Mouse (Mus musculus) intestine, embryonic 14.5 days (tissue): ENCODE measurements around the gene Zfp952. TPM values are rescaled to one million over a fixed set of nuclear protein-coding genes. Genes with fewer than 3 reads are reported as not detected.

Experiments used
- ATAC-seq: fragments of 200-750 bp; cut with Nextera tagmentation; replicated peaks from 2 replicates; pipeline ENCODE4 v1.8.0; 2017; ENCODE audit warnings: low read depth, moderate number of reproducible peaks, moderate TSS enrichment, moderate library complexity; ENCODE audit not compliant: low FRiP score, low TSS enrichment
- DNase-seq: peaks from one replicate; pipeline ENCODE4 v3.0.0-alpha.2; 2018; ENCODE audit warnings: low spot score
- H3K27ac ChIP-seq: fragments of 300-500 bp; sonication (generic); 2 replicates; pipeline ENCODE4 v1.5.1; 2014; ENCODE audit warnings: low read depth, mild to moderate bottlenecking, control low read depth
- H3K27me3 ChIP-seq: fragments of 300-500 bp; sonication (generic); replicated peaks from 2 replicates; pipeline ENCODE4 v1.6.1; 2014; ENCODE audit warnings: low read length, control low read depth; ENCODE audit not compliant: control insufficient read depth, insufficient read depth
- H3K36me3 ChIP-seq: fragments of 300-500 bp; sonication (generic); 2 replicates; pipeline ENCODE4 v1.6.1; 2014; ENCODE audit warnings: low read length, control low read depth; ENCODE audit not compliant: control insufficient read depth, insufficient read depth
- H3K4me1 ChIP-seq: fragments of 300-500 bp; sonication (generic); replicated peaks from 2 replicates; pipeline ENCODE4 v1.6.1; 2014; ENCODE audit warnings: low read length, control low read depth, mixed read lengths; ENCODE audit not compliant: control insufficient read depth, insufficient read depth
- H3K4me2 ChIP-seq: fragments of 300-500 bp; sonication (generic); 2 replicates; pipeline ENCODE4 v1.6.1; 2014; ENCODE audit warnings: low read length
- H3K4me3 ChIP-seq: fragments of 300-500 bp; sonication (generic); 2 replicates; pipeline ENCODE4 v1.5.1; 2014; ENCODE audit warnings: low read depth, low read length, control low read depth, mixed read lengths
- H3K9ac ChIP-seq: fragments of 300-500 bp; sonication (generic); 2 replicates; pipeline ENCODE4 v1.6.1; 2014; ENCODE audit warnings: mild to moderate bottlenecking, low read length
- H3K9me3 ChIP-seq: fragments of 300-500 bp; sonication (generic); 2 replicates; pipeline ENCODE4 v1.6.1; 2016; ENCODE audit warnings: low read length, control low read depth; ENCODE audit not compliant: control insufficient read depth
- WGBS: fragments of 180-500 bp; shearing (Covaris S2); extraction: QIAGEN DNeasy Blood & Tissue Kit; methylation state at CpG from one replicate; pipeline ENCODE4 v1.1.7; 2014; 5-methylcytosine and 5-hydroxymethylcytosine counted together
- polyA plus RNA-seq: library from polyadenylated mRNA; unstranded; fragments of >200 nt; fragmentation: Nextera tagmentation; extraction: Ambion mirVana; gene quantifications from 2 replicates; pipeline ENCODE4 v1.2.1, GENCODE M21; 2014

Gene Zfp952
- 8.5 and 12.9 TPM in 2 replicates for polyA plus RNA-seq

- peaks cover 12% of the 10 kb centered on the region; the same call in 1 of the 2 replicates for H3K4me1 ChIP-seq
- H3K36me3 ChIP-seq: peaks cover 12% of the 10 kb centered on the region
- ATAC-seq (peak; percentile 96; the same call in 1 of the 2 replicates), DNase-seq (peak; percentile 87)
- H3K27ac ChIP-seq: peak within 1 kb of the TSS; percentile 55
- H3K9me3 ChIP-seq: no peaks in the 10 kb centered on the region
- peak within 1 kb of the TSS; percentile 77 for H3K4me2 ChIP-seq
- H3K9ac ChIP-seq: peak within 1 kb of the TSS; percentile 78
- WGBS: 1% methylated on average over 21 of the region's 21 CpGs
- no peaks in the 10 kb centered on the region for H3K27me3 ChIP-seq
- peak within 1 kb of the TSS; percentile 75 for H3K4me3 ChIP-seq
These were observed at the start of gene Zfp952 for GRCm38 (mm10) chr17:32992699-32993474. Gene Zfp952, plus strand, starts transcription at chr17:32993129.

- Histone ChIP-seq H3K4me1 (peaks cover 13% of the 10 kb centered on the region), H3K4me2 (no peak overlapping the region), H3K27ac (no peak overlapping the region), H3K9me3 (no peaks in the 10 kb centered on the region), H3K9ac (no peak overlapping the region), H3K27me3 (no peaks in the 10 kb centered on the region), H3K4me3 (no peak overlapping the region), H3K36me3 (no peaks in the 10 kb centered on the region)
- DNase-seq (no peak), ATAC-seq (no peak)
- WGBS: 92% methylated on average over 3 of the region's 3 CpGs
These were observed 49.3 kb upstream of the Zfp952 start for GRCm38 (mm10) chr17:32943661-32944060.

- no peak overlapping the region for H3K4me2 ChIP-seq
- no peaks in the 10 kb centered on the region for H3K36me3 ChIP-seq
- H3K27me3 ChIP-seq: no peaks in the 10 kb centered on the region
- no peak overlapping the region for H3K9ac ChIP-seq
- H3K4me3 ChIP-seq: no peak overlapping the region
- no peaks in the 10 kb centered on the region for H3K9me3 ChIP-seq
- ATAC-seq: no peak
- DNase-seq: no peak
- no peak overlapping the region for H3K27ac ChIP-seq
- peaks cover 13% of the 10 kb centered on the region for H3K4me1 ChIP-seq
- 66% methylated on average over 3 of the region's 3 CpGs for WGBS
These were observed 48.4 kb upstream of the Zfp952 start for GRCm38 (mm10) chr17:32944402-32945035.

- Histone ChIP-seq H3K27me3 (no peaks in the 10 kb centered on the region), H3K9ac (peak overlapping the region; percentile 72), H3K36me3 (no peaks in the 10 kb centered on the region), H3K4me3 (peak overlapping the region; percentile 65), H3K4me2 (peak overlapping the region; percentile 94), H3K4me1 (peaks cover 13% of the 10 kb centered on the region), H3K9me3 (no peaks in the 10 kb centered on the region), H3K27ac (peak overlapping the region; percentile 77; the same call in 1 of the 2 replicates)
- WGBS: 50% methylated on average over 9 of the region's 9 CpGs
- ATAC-seq (0 out of 2 replicates have a peak, but pooled peaks have one; percentile 13), DNase-seq (peak; percentile 51)
These were observed 46.2 kb upstream of the Zfp952 start for GRCm38 (mm10) chr17:32946716-32947115.

- H3K9ac ChIP-seq: peak within 1 kb of the TSS; percentile 72
- WGBS: 13% methylated on average over 12 of the region's 12 CpGs
- no peaks in the 10 kb centered on the region for H3K9me3 ChIP-seq
- peak within 1 kb of the TSS; percentile 94 for H3K4me2 ChIP-seq
- no peaks in the 10 kb centered on the region for H3K36me3 ChIP-seq
- peak; percentile 98 for ATAC-seq
- peak within 1 kb of the TSS; percentile 65 for H3K4me3 ChIP-seq
- peak within 1 kb of the TSS; percentile 77 for H3K27ac ChIP-seq
- DNase-seq: peak; percentile 99
- H3K27me3 ChIP-seq: no peaks in the 10 kb centered on the region
- peaks cover 13% of the 10 kb centered on the region for H3K4me1 ChIP-seq
These were observed 45.6 kb upstream of the Zfp952 start, which contains the start of gene Cyp4f13 for GRCm38 (mm10) chr17:32947215-32947914. Gene Cyp4f13, minus strand, starts transcription at chr17:32947402.

- Histone ChIP-seq H3K4me3 (no peak overlapping the region), H3K4me2 (no peak overlapping the region), H3K4me1 (peaks cover 13% of the 10 kb centered on the region), H3K9me3 (no peaks in the 10 kb centered on the region), H3K36me3 (no peaks in the 10 kb centered on the region), H3K27me3 (no peaks in the 10 kb centered on the region), H3K9ac (no peak overlapping the region), H3K27ac (no peak overlapping the region)
- no peak for ATAC-seq
- WGBS: 87% methylated on average over 3 of the region's 3 CpGs
- DNase-seq: no peak
These were observed 42.8 kb upstream of the Zfp952 start for GRCm38 (mm10) chr17:32950136-32950535.

- Histone ChIP-seq H3K4me2 (no peak overlapping the region), H3K4me3 (no peak overlapping the region), H3K36me3 (no peaks in the 10 kb centered on the region), H3K4me1 (peaks cover 13% of the 10 kb centered on the region), H3K9ac (no peak overlapping the region), H3K27ac (no peak overlapping the region), H3K27me3 (no peaks in the 10 kb centered on the region), H3K9me3 (no peaks in the 10 kb centered on the region)
- DNase-seq (no peak), ATAC-seq (no peak)
- WGBS: 76% methylated on average over 11 of the region's 11 CpGs
These were observed 41.9 kb upstream of the Zfp952 start for GRCm38 (mm10) chr17:32951006-32951405.

- Histone ChIP-seq H3K9me3 (no peaks in the 10 kb centered on the region), H3K36me3 (no peaks in the 10 kb centered on the region), H3K27me3 (no peaks in the 10 kb centered on the region), H3K4me3 (no peak overlapping the region), H3K4me2 (no peak overlapping the region), H3K9ac (no peak overlapping the region), H3K4me1 (peaks cover 9% of the 10 kb centered on the region), H3K27ac (no peak overlapping the region)
- WGBS: 30% methylated on average over 16 of the region's 16 CpGs
- peak; percentile 86 for DNase-seq
- no peak for ATAC-seq
These were observed 41.5 kb upstream of the Zfp952 start for GRCm38 (mm10) chr17:32951441-32951840.
